Mouse (Mus musculus): ENCODE measurements at regions not wholly inside any gene's neighbourhood (a gene's known extent, or its start where the extent isn't known, plus 50 kb on each side); places are given as distances from the start of the nearest gene placed in this dataset.

DNA sequence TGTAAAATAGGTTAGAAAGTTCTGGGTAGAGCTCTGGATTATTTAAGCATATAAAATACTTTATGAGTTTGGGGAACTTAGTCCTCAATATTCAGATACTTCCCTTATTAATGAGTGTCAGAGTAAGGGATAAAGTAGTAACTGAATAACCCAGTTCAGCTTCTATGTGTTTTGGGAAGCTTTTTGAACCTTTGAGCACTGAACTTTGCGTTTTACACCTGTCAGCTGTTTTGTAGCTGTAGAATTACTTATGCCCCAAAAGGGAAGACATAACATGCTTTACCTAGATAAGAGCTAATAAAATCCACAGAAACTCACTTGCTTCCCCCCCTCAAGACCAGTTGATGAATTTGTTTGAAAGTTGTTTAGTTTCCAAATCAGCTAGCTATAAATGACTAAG, 124.9 kb upstream of the Nectin3 start:
- Histone ChIP-seq H3K27ac (ENCODE audit: insufficient read depth, low read depth, low read length) (no peak overlapping the region), H3K27me3 (ENCODE audit: control insufficient read depth, insufficient read depth, low read length) (no peaks in the 10 kb centered on the region), H3K4me3 (ENCODE audit: low read depth, low read length) (no peak overlapping the region), H3K36me3 (ENCODE audit: control insufficient read depth, insufficient read depth, low read length) (no peaks in the 10 kb centered on the region), H3K4me1 (ENCODE audit: control insufficient read depth, insufficient read depth, insufficient read length, low read length) (no peaks in the 10 kb centered on the region)
- WGBS = 50% methylated on average over 1 of the region's 1 CpGs
- TF ChIP-seq POLR2A (IDR thresholded peaks at IDR 0.05; ENCODE audit: low read depth, low read length) (no peak), CTCF (IDR thresholded peaks at IDR 0.05; ENCODE audit: extremely low read depth, insufficient read length, insufficient replicate concordance, low read depth, low read length) (no peak)

DNA sequence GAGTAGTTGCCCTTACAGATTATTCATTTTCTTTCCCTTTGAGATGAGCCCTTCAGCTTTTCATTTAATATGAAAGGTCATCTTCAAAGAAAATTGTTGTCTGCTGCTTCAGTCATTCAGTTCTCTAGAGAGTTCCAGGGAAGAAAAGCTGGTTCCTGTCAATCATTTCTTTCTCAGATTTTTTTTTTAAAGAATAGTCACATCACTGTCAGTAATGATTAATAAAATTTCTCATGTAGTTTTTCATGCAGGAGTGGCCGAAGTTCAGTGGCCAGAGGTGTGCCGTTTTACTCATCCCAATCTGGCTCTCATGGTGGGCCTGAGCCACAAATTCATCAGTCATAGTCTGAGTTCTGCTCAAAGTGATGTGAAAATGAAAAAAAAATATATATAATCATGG, 121.5 kb upstream of the Nectin3 start:
- Histone ChIP-seq H3K4me1 (ENCODE audit: control insufficient read depth, insufficient read depth, insufficient read length, low read length) (no peaks in the 10 kb centered on the region), H3K27ac (ENCODE audit: insufficient read depth, low read depth, low read length) (no peak overlapping the region), H3K4me3 (ENCODE audit: low read depth, low read length) (no peak overlapping the region), H3K27me3 (ENCODE audit: control insufficient read depth, insufficient read depth, low read length) (no peaks in the 10 kb centered on the region), H3K36me3 (ENCODE audit: control insufficient read depth, insufficient read depth, low read length) (no peaks in the 10 kb centered on the region)
- TF ChIP-seq POLR2A (IDR thresholded peaks at IDR 0.05; ENCODE audit: low read depth, low read length) (no peak), CTCF (IDR thresholded peaks at IDR 0.05; ENCODE audit: extremely low read depth, insufficient read length, insufficient replicate concordance, low read depth, low read length) (no peak)
- 84% methylated on average over 2 of the region's 2 CpGs for WGBS

DNA sequence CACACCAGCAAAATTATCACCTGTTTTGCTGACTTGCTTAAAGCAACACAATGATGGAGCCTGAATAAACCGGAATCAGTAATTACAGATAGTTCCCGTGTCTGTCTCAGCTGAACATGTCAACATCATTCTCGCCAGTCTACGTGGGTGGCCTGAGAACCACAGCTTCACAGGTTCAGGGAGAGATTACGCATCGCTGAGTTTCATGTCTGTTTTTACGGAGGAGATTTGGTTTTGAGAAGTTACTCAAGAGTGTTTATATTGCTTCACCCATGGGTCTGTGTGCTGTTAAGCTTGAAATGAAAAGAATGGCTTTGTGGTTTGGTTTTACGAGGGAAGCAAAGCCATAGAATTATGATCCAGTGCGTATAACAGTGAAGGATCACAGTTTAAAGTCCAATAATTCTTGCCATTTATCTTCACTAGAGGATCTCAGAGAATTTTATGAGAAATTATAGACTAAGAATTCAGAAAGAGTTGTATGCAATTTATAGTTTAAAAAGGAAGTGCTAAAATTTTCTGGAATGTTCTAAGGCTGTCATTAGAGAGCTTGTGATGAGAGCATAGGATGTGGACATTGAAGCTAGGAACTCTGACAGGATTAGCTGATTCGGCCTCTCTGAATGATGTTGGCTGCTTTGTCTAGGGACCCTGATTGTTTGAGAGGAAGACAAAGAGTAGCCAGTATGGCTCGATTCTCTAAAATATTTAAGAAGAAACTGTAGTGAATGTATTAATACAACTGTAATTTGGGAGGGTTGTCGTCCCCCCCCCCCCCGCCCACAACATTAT, 119.4 kb upstream of the Nectin3 start:
- no peak overlapping the region for H3K27ac ChIP-seq (ENCODE audit: insufficient read depth, low read depth, low read length)
- TF ChIP-seq CTCF (IDR thresholded peaks at IDR 0.05; ENCODE audit: extremely low read depth, insufficient read length, insufficient replicate concordance, low read depth, low read length) (no peak), POLR2A (IDR thresholded peaks at IDR 0.05; ENCODE audit: low read depth, low read length) (no peak)

GRCm38 (mm10) chr16:46616606-46617005, 118.3 kb upstream of the Nectin3 start:
- Histone ChIP-seq H3K27ac (ENCODE audit: insufficient read depth, low read depth, low read length) (no peak overlapping the region), H3K36me3 (ENCODE audit: control insufficient read depth, insufficient read depth, low read length) (no peaks in the 10 kb centered on the region), H3K4me3 (ENCODE audit: low read depth, low read length) (no peak overlapping the region), H3K4me1 (ENCODE audit: control insufficient read depth, insufficient read depth, insufficient read length, low read length) (no peaks in the 10 kb centered on the region), H3K27me3 (ENCODE audit: control insufficient read depth, insufficient read depth, low read length) (no peaks in the 10 kb centered on the region)
- no peak for TF ChIP-seq POLR2A (IDR thresholded peaks at IDR 0.05; ENCODE audit: low read depth, low read length)
- TF ChIP-seq CTCF (IDR thresholded peaks at IDR 0.05; ENCODE audit: extremely low read depth, insufficient read length, insufficient replicate concordance, low read depth, low read length) = no peak

More for the DNA sequence above, 119.4 kb upstream of the Nectin3 start:
- no peaks in the 10 kb centered on the region for H3K4me1 ChIP-seq (ENCODE audit: control insufficient read depth, insufficient read depth, insufficient read length, low read length)
- WGBS = 71% methylated on average over 13 of the region's 13 CpGs
- H3K4me3 ChIP-seq (ENCODE audit: low read depth, low read length) = no peak overlapping the region
- no peaks in the 10 kb centered on the region for H3K27me3 ChIP-seq (ENCODE audit: control insufficient read depth, insufficient read depth, low read length)
- no peaks in the 10 kb centered on the region for H3K36me3 ChIP-seq (ENCODE audit: control insufficient read depth, insufficient read depth, low read length)

DNA sequence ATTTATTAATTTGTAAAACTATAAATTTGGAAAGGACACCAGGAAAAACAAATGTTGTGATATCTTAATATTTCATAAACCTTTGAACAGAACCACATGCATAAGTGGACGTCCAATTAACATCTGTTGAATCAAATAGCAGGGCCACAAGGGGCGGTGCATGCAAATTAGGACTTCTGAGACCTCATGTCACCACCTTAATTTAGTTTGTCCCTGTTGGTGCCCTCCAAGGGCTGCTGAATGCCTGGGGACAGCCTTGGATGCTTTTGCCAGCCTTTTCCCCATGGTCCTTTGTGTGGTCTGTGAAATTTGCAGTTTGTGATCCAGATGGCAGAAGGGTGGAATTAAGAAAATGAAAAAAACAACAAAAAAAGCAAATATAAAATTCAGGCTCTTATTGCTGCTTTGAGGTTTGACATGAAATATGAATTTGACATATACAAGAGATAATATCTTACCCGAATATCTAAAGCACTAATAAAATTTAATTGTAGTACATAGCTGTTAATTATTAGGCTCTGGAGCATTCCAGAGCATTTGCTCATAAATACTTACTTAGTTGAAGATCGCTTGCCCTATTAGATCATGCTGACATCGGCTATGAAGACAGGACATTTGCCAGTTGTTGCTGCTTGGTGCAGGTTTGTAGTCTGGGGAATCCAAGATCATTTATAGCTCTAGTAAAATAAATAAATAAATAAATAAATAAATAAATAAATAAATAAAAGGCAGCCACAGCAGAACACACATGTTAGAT, 114.9 kb upstream of the Nectin3 start:
- 67% methylated on average over 5 of the region's 5 CpGs for WGBS
- Histone ChIP-seq H3K4me3 (ENCODE audit: low read depth, low read length) (no peak overlapping the region), H3K36me3 (ENCODE audit: control insufficient read depth, insufficient read depth, low read length) (no peaks in the 10 kb centered on the region), H3K4me1 (ENCODE audit: control insufficient read depth, insufficient read depth, insufficient read length, low read length) (no peaks in the 10 kb centered on the region), H3K27ac (ENCODE audit: insufficient read depth, low read depth, low read length) (no peak overlapping the region), H3K27me3 (ENCODE audit: control insufficient read depth, insufficient read depth, low read length) (no peaks in the 10 kb centered on the region)
- TF ChIP-seq CTCF (IDR thresholded peaks at IDR 0.05; ENCODE audit: extremely low read depth, insufficient read length, insufficient replicate concordance, low read depth, low read length) (no peak), POLR2A (IDR thresholded peaks at IDR 0.05; ENCODE audit: low read depth, low read length) (no peak)

- H3K4me1 ChIP-seq (ENCODE audit: control insufficient read depth, insufficient read depth, insufficient read length, low read length) = no peaks in the 10 kb centered on the region
- H3K4me3 ChIP-seq (ENCODE audit: low read depth, low read length) = no peak overlapping the region
- no peak overlapping the region for H3K27ac ChIP-seq (ENCODE audit: insufficient read depth, low read depth, low read length)
- H3K36me3 ChIP-seq (ENCODE audit: control insufficient read depth, insufficient read depth, low read length) = no peaks in the 10 kb centered on the region
- H3K27me3 ChIP-seq (ENCODE audit: control insufficient read depth, insufficient read depth, low read length) = no peaks in the 10 kb centered on the region
- TF ChIP-seq CTCF (IDR thresholded peaks at IDR 0.05; ENCODE audit: extremely low read depth, insufficient read length, insufficient replicate concordance, low read depth, low read length) (no peak), POLR2A (IDR thresholded peaks at IDR 0.05; ENCODE audit: low read depth, low read length) (no peak)
Observed at GRCm38 (mm10) chr16:46605879-46606203, 107.5 kb upstream of the Nectin3 start.
